Mouse (Mus musculus) E14TG2a.4 (cell line): ENCODE results near the gene Igsf21.

ENCODE experiments used
- CTCF ChIP-seq: conservative IDR thresholded peaks from 2 replicates; pipeline ENCODE4 v1.5.1; 2014; ENCODE audit warnings: low read length
- POU5F1 ChIP-seq: IDR thresholded peaks from 2 replicates; pipeline ENCODE4 v1.6.1; 2014; ENCODE audit warnings: low read length, borderline replicate concordance

DNA sequence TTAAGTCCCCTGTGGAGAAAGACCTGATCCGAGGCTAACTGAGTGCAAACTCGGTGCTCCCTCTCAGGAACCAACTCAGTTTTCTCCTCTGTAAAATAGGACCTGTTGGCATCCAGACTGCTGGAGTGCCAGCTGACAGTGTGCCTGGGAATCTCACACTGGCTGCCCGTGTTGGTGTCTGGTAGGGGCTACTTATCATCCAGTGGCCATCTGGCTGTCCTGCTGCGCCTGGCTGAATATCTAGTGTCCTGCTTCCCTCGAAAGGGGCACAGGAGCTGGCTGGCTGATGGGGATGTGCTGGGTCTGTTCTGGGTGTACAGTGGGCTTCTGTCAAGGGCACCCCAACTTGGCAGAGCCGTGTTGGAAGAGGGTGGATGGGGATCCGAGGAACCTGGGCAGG lies 193.5 kb downstream of the Igsf21 start:
- TF ChIP-seq CTCF (no peak), POU5F1 (no peak)
